ENCODE assay signal across 21 mouse cellular contexts in the genomic region with DNA sequence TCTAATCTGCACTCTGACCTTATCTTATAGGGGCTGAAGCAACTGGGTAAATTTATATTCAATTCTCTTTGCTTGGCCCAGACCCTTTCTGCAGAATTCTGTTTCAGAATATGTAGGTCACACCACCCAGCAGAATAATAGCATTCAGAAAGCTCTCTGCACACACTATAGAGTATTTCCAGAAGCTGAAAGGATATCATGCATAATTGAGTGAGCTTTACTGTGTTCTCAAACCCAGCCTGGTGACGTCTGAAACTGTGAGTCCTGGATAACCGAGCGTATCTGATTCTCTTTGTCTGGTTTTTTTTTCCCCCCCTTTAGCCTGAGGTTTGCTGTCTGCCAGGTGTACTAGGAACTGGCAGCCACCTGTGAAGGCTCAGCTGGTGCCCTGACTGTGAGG.
A peak's percentile ranks its signal among the peaks of the same experiment; 100 is the strongest.
DNase-seq lines count a peak whose midpoint lies in the region; ATAC-seq lines count a peak whose summit lies in the region.
"Had no signal": no experiment of that assay in that cellular context is flagged by ENCODE, and none has a peak within 500 bp of the region (broad histone marks: within the 10 kb centered on the region; RNA-seq: fewer than 3 reads in every experiment).

No protein-coding gene starts in this region.

- no peaks in the 10 kb centered on the region for H3K27me3 ChIP-seq in midbrain, embryonic 13.5 days
- no peaks in the 10 kb centered on the region for H3K27me3 ChIP-seq in midbrain, embryonic 10.5 days (ENCODE audit: low read depth, poor library complexity, severe bottlenecking)
- H3K27me3 ChIP-seq in midbrain, embryonic 16.5 days (ENCODE audit: control insufficient read depth, insufficient read depth, low read depth, low read length), result no peaks in the 10 kb centered on the region
- H3K27me3 ChIP-seq: CH12.LX; embryonic facial prominence, embryonic 13.5 days; forebrain, embryonic 13.5 days; hindbrain, embryonic 13.5 days; Patski had no signal

- H3K4me3 ChIP-seq in midbrain, embryonic 13.5 days (replicated peaks), result no peak overlapping the region
- no peak overlapping the region for H3K4me3 ChIP-seq in midbrain, embryonic 10.5 days
- H3K4me3 ChIP-seq in midbrain, embryonic 16.5 days (ENCODE audit: low read depth, low read length), result no peak overlapping the region
- H3K4me3 ChIP-seq: embryonic facial prominence, embryonic 13.5 days; forebrain, embryonic 13.5 days; heart, embryonic 10.5 days; hindbrain, embryonic 13.5 days had no signal

- H3K9me3 ChIP-seq in midbrain, embryonic 13.5 days, result no peaks in the 10 kb centered on the region
- H3K9me3 ChIP-seq in midbrain, embryonic 10.5 days (replicated peaks), result no peaks in the 10 kb centered on the region
- H3K9me3 ChIP-seq in midbrain, embryonic 16.5 days (replicated peaks; ENCODE audit: control insufficient read depth, low read length, poor library complexity, severe bottlenecking), result no peaks in the 10 kb centered on the region
- H3K9me3 ChIP-seq: embryonic facial prominence, embryonic 13.5 days; forebrain, embryonic 13.5 days; heart, embryonic 10.5 days; hindbrain, embryonic 13.5 days had no signal

- no peak for DNase-seq in midbrain, embryonic 10.5 days (ENCODE audit: low spot score)
- peak; percentile 33 for DNase-seq in thymus, postnatal 0 days (ENCODE audit: low spot score)
- DNase-seq in thymus, postnatal 10 days (ENCODE audit: low spot score in 2 of 2), result no peak
- no peak for DNase-seq in gastrocnemius, postnatal 10 days
- DNase-seq: adrenal gland, postnatal 14 days; cerebellum, adult 18-20 months; cerebellum, adult 9-11 months; cerebellum, postnatal 36 days; forebrain, postnatal 0 days; heart, adult 18-20 months; heart, postnatal 10 days; heart, postnatal 4 days had no signal

- no peak overlapping the region for H3K9ac ChIP-seq in midbrain, embryonic 13.5 days (replicated peaks)
- H3K9ac ChIP-seq in midbrain, embryonic 16.5 days (ENCODE audit: low read depth, low read length), result no peak overlapping the region
- H3K9ac ChIP-seq: embryonic facial prominence, embryonic 13.5 days; forebrain, embryonic 13.5 days; forebrain, postnatal 0 days; hindbrain, embryonic 13.5 days had no signal

- WGBS in midbrain, embryonic 13.5 days, result 41% methylated on average over 3 of the region's 3 CpGs
- WGBS in midbrain, embryonic 10.5 days, result 83% methylated on average over 3 of the region's 3 CpGs
- 39% methylated on average over 3 of the region's 3 CpGs for WGBS in midbrain, embryonic 16.5 days

- H3K4me1 ChIP-seq in midbrain, embryonic 13.5 days (replicated peaks), result no peaks in the 10 kb centered on the region
- H3K4me1 ChIP-seq in midbrain, embryonic 10.5 days, result no peaks in the 10 kb centered on the region; the same call in 1 of the 2 replicates
- H3K4me1 ChIP-seq in midbrain, embryonic 16.5 days (ENCODE audit: control insufficient read depth, insufficient read depth, low read length), result peaks cover 5% of the 10 kb centered on the region
- H3K4me1 ChIP-seq: embryonic facial prominence, embryonic 13.5 days; forebrain, embryonic 13.5 days; heart, embryonic 10.5 days; hindbrain, embryonic 13.5 days had no signal

- no peaks in the 10 kb centered on the region for H3K36me3 ChIP-seq in midbrain, embryonic 13.5 days
- H3K36me3 ChIP-seq in midbrain, embryonic 10.5 days, result no peaks in the 10 kb centered on the region
- H3K36me3 ChIP-seq in midbrain, embryonic 16.5 days (ENCODE audit: control insufficient read depth, insufficient read depth, low read length), result no peaks in the 10 kb centered on the region
- H3K36me3 ChIP-seq: embryonic facial prominence, embryonic 13.5 days; heart, embryonic 10.5 days; hindbrain, embryonic 13.5 days had no signal

- H3K4me2 ChIP-seq in midbrain, embryonic 13.5 days (replicated peaks), result no peak overlapping the region
- H3K4me2 ChIP-seq in midbrain, embryonic 16.5 days (ENCODE audit: low read length), result no peak overlapping the region
- H3K4me2 ChIP-seq: embryonic facial prominence, embryonic 13.5 days; forebrain, embryonic 13.5 days; hindbrain, embryonic 13.5 days had no signal

- ATAC-seq in midbrain, embryonic 13.5 days, result peak; percentile 48; the same call in 1 of the 2 replicates
- peak; percentile 77 for ATAC-seq in midbrain, embryonic 16.5 days
- ATAC-seq: activated CD4-positive, CD25-positive, alpha-beta regulatory T cell, adult 4 months; forebrain, embryonic 13.5 days; forebrain, postnatal 0 days; Patski had no signal

- H3K27ac ChIP-seq in midbrain, embryonic 13.5 days, result no peak overlapping the region
- no peak overlapping the region for H3K27ac ChIP-seq in midbrain, embryonic 10.5 days (replicated peaks)
- no peak overlapping the region for H3K27ac ChIP-seq in midbrain, embryonic 16.5 days (ENCODE audit: low read length)
- H3K27ac ChIP-seq: embryonic facial prominence, embryonic 13.5 days; forebrain, embryonic 13.5 days; heart, embryonic 10.5 days; hindbrain, embryonic 13.5 days had no signal
